Mouse (Mus musculus) heart, embryonic 15.5 days (tissue): ENCODE results near the gene Rap1gap. TPM values are rescaled to one million over a fixed set of nuclear protein-coding genes. Genes with fewer than 3 reads are reported as not detected.

Source experiments
- ATAC-seq: fragments of 200-750 bp; cut with Nextera tagmentation; replicated peaks from 2 replicates; pipeline ENCODE4 v1.8.0; 2017; ENCODE audit warnings: low read depth, moderate TSS enrichment; ENCODE audit not compliant: insufficient number of reproducible peaks, insufficient read depth, low FRiP score
- H3K27ac ChIP-seq: fragments of 300-500 bp; sonication (generic); 2 replicates; pipeline ENCODE4 v1.5.1; 2015; ENCODE audit warnings: mild to moderate bottlenecking, inconsistent platforms
- H3K27me3 ChIP-seq: fragments of 300-500 bp; sonication (generic); 2 replicates; pipeline ENCODE4 v1.6.1; 2015; ENCODE audit warnings: inconsistent platforms
- H3K36me3 ChIP-seq: fragments of 300-500 bp; sonication (generic); 2 replicates; pipeline ENCODE4 v1.6.1; 2015; ENCODE audit warnings: mild to moderate bottlenecking, inconsistent platforms
- H3K4me1 ChIP-seq: fragments of 300-500 bp; sonication (generic); replicated peaks from 2 replicates; pipeline ENCODE4 v1.6.1; 2015; ENCODE audit warnings: inconsistent platforms
- H3K4me2 ChIP-seq: fragments of 300-500 bp; sonication (generic); 2 replicates; pipeline ENCODE4 v1.6.1; 2015; ENCODE audit warnings: inconsistent platforms, mild to moderate bottlenecking, moderate library complexity
- H3K4me3 ChIP-seq: fragments of 300-500 bp; sonication (generic); 2 replicates; pipeline ENCODE4 v1.5.1; 2015; ENCODE audit warnings: mild to moderate bottlenecking, inconsistent platforms
- H3K9ac ChIP-seq: fragments of 300-500 bp; sonication (generic); 2 replicates; pipeline ENCODE4 v1.6.1; 2015; ENCODE audit warnings: mild to moderate bottlenecking, inconsistent platforms
- H3K9me3 ChIP-seq: fragments of 300-500 bp; sonication (generic); replicated peaks from 2 replicates; pipeline ENCODE4 v1.6.1; 2016; ENCODE audit warnings: inconsistent platforms
- WGBS: fragments of 180-500 bp; shearing (Covaris S2); methylation state at CpG from one replicate; pipeline ENCODE4 v1.1.7; 2015; ENCODE audit warnings: mixed read lengths; 5-methylcytosine and 5-hydroxymethylcytosine counted together
- polyA plus RNA-seq: library from polyadenylated mRNA; unstranded; fragments of >200 nt; fragmentation: Nextera tagmentation; extraction: Ambion mirVana; gene quantifications from 2 replicates; pipeline ENCODE4 v1.2.1, GENCODE M21; 2015

Rap1gap gene
- polyA plus RNA-seq, 1 experiment from 2014 or later: 5.6 TPM

DNA sequence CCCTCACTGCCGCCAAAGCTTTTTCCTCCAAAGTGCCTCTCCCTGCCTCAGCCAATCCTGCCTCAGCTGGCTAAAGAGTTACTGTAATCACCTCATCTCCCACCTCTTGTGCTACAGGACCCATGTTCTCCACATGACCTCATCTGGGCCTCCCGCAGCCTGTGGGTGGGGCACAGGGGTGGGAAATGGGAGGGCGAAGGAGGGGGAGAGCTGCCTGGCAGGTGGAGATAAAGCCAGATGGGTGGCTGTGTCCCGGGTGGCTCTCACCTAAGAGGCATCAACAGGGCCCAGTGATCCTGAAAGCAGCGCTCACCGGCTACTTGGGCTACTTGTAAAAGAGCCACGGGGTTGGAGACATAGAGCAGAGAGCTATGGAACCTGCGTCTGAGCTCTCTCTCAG, 86.8 kb downstream of the Rap1gap start:
- 33% methylated on average over 8 of the region's 8 CpGs for WGBS
- H3K9me3 ChIP-seq: no peaks in the 10 kb centered on the region
- no peak overlapping the region for H3K9ac ChIP-seq
- H3K4me2 ChIP-seq: no peak overlapping the region
- H3K4me1 ChIP-seq: peaks cover 32% of the 10 kb centered on the region
- ATAC-seq: no peak
- H3K36me3 ChIP-seq: no peaks in the 10 kb centered on the region
- no peak overlapping the region for H3K4me3 ChIP-seq
- H3K27ac ChIP-seq: no peak overlapping the region; the same call in 1 of the 2 replicates
- H3K27me3 ChIP-seq: 0 out of 2 replicates have a peak, but pooled peaks cover 6% of the 10 kb centered on the region

DNA sequence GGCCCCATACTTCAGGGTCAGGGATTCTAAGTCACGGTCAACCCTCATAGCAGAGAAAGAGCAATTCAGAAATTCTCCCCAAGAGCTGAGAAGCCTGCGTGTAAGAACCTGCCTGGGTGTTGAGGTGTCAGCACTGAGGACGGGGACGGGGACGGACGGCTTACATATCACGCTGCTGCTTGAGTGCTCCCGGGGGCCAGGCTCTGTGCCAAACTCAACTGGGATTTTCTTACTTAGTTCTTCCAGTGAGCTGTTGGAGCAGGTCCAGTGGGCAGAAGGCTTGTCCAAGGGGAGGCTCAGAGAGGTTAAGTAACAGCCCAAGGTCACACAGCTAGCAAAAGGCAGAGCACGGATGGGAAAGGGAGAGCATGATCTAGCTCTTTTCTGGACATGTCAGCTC, 87.2 kb downstream of the Rap1gap start:
- H3K27ac ChIP-seq: no peak overlapping the region; the same call in 1 of the 2 replicates

DNA sequence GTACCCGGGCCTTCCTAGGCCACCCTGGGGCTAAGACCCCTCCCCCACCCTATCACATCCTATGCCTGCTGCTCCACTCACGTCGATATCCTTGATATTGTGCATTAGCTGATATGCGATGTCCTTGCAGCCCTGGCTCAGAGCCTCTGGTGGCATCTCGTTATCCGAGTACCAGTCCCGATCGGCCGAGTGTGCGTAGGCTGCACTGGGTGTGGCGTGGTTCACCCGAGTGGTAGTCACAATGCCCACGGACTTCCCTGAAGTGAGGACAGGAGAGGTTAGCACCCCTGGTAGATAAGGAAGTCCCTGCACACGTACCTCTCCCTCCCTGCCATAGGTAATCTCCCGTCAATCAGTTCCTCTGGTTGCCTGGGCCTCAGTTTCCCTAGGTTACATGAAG, 87.9 kb downstream of the Rap1gap start:
- H3K27me3 ChIP-seq: 0 out of 2 replicates have a peak, but pooled peaks cover 6% of the 10 kb centered on the region
- H3K27ac ChIP-seq: no peak overlapping the region
- H3K4me3 ChIP-seq: no peak overlapping the region
- ATAC-seq: no peak
- no peaks in the 10 kb centered on the region for H3K36me3 ChIP-seq
- no peak overlapping the region for H3K4me2 ChIP-seq
- no peaks in the 10 kb centered on the region for H3K9me3 ChIP-seq
- 76% methylated on average over 15 of the region's 15 CpGs for WGBS
- H3K9ac ChIP-seq: no peak overlapping the region
- peaks cover 32% of the 10 kb centered on the region for H3K4me1 ChIP-seq

More for the DNA sequence above, 87.2 kb downstream of the Rap1gap start:
- Histone ChIP-seq H3K4me1 (peaks cover 32% of the 10 kb centered on the region), H3K27me3 (0 out of 2 replicates have a peak, but pooled peaks cover 6% of the 10 kb centered on the region), H3K9ac (no peak overlapping the region), H3K36me3 (no peaks in the 10 kb centered on the region), H3K4me3 (no peak overlapping the region), H3K9me3 (no peaks in the 10 kb centered on the region), H3K4me2 (no peak overlapping the region)
- WGBS: 28% methylated on average over 9 of the region's 9 CpGs
- peak; percentile 51 for ATAC-seq

DNA sequence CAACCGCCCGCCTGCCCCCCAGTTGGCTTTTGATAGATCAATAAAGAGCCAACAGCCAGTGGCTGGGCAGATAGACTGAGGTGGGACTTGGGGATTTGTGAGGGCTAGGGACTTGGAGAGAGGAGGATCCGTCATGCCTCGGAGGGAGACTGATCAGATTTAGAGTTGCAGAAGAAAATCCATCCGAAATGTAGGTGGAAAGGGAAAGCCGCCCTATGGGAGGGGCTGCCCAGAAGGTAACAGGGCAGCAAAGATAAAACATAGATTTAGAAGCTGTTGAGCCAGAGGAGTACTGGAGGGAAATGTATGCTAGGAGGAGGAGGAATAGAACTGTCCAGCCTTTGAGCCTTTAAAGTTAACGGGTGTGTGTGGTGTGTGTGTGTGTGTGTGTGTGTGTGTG, 88.7 kb downstream of the Rap1gap start:
- no peak overlapping the region for H3K4me3 ChIP-seq
- ATAC-seq: no peak
- H3K9me3 ChIP-seq: no peaks in the 10 kb centered on the region
- H3K4me2 ChIP-seq: no peak overlapping the region
- no peak overlapping the region for H3K9ac ChIP-seq
- no peaks in the 10 kb centered on the region for H3K36me3 ChIP-seq
- H3K27me3 ChIP-seq: 0 out of 2 replicates have a peak, but pooled peaks cover 6% of the 10 kb centered on the region
- no peak overlapping the region for H3K27ac ChIP-seq
- H3K4me1 ChIP-seq: peaks cover 32% of the 10 kb centered on the region
- WGBS: 83% methylated on average over 7 of the region's 7 CpGs

DNA sequence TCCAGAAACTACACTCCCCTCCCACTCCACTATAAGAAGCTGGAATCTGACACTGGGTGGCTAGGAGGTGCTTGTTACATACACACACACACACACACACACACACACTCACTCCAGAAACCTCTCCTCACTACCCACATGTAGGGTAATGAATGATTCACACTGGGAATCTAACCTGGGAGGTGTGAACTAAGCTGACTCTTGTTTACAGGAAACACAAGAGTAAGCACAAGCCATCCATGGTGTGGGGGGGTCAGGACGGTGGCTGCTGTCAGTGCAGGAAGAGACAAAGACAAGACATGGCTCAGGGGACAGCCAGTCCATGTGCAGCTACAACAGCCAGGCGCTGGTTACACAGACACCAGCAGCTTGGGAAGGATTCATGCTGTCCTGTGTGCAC, 89.9 kb downstream of the Rap1gap start:
- Histone ChIP-seq H3K9ac (no peak overlapping the region), H3K9me3 (no peaks in the 10 kb centered on the region), H3K27me3 (0 out of 2 replicates have a peak, but pooled peaks cover 3% of the 10 kb centered on the region), H3K4me3 (no peak overlapping the region), H3K4me1 (peaks cover 32% of the 10 kb centered on the region), H3K36me3 (no peaks in the 10 kb centered on the region), H3K27ac (no peak overlapping the region), H3K4me2 (no peak overlapping the region)
- WGBS: 72% methylated on average over 2 of the region's 2 CpGs
- ATAC-seq: no peak

DNA sequence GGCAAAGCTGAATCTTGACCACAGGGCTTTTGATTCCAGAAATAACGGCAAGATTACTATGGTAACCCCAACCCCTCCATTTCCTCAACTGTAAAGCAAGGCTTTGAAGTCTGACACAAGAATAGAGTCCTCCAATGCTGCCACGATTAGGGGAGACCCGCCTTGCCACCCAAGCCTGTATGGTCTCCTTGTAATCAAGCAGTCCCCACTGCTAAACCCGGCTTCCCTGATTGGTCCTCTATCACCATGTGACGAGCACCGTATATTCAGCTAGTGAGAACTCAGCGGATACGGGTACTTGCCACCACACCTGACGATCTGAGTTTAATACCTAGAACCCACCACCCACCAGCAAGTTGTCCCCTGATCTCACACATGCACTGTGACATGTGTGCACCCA, 98.4 kb downstream of the Rap1gap start:
- no peak for ATAC-seq
- Histone ChIP-seq H3K4me2 (no peak overlapping the region), H3K27ac (no peak overlapping the region), H3K4me3 (no peak overlapping the region), H3K9ac (no peak overlapping the region), H3K36me3 (no peaks in the 10 kb centered on the region), H3K9me3 (no peaks in the 10 kb centered on the region), H3K27me3 (no peaks in the 10 kb centered on the region), H3K4me1 (peaks cover 14% of the 10 kb centered on the region)
- 79% methylated on average over 9 of the region's 9 CpGs for WGBS

DNA sequence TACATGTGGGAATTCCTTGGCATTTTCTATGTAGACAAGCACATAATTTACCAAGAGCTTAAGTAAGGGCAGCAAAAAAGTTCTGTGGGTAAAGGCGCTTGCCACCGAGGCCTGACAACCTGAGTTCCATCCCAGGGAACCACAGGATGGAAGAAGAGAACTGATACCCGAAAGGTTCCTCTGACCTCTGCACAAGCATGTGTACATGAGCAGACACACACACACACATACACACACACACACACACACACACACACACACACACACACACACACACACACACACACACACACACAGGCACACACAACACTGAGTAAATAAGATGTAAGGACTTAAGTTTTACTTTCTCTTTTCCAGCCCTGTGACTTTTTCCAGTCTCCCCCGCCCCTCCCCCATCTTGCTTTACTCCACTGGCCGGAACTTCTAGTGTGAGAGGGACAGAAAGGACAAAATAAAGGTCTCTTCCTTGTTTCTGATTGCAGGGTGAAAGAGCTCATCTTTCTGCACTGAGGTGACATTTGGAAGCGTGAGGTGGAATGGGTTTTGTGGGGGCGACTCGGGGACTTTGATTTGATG, 99.5 kb downstream of the Rap1gap start:
- H3K4me1 ChIP-seq: peaks cover 16% of the 10 kb centered on the region
- 58% methylated on average over 8 of the region's 8 CpGs for WGBS
- ATAC-seq: no peak
- no peak overlapping the region for H3K27ac ChIP-seq
- H3K4me3 ChIP-seq: no peak overlapping the region
- no peaks in the 10 kb centered on the region for H3K9me3 ChIP-seq
- H3K9ac ChIP-seq: no peak overlapping the region
- no peak overlapping the region for H3K4me2 ChIP-seq
- H3K27me3 ChIP-seq: no peaks in the 10 kb centered on the region
- no peaks in the 10 kb centered on the region for H3K36me3 ChIP-seq

DNA sequence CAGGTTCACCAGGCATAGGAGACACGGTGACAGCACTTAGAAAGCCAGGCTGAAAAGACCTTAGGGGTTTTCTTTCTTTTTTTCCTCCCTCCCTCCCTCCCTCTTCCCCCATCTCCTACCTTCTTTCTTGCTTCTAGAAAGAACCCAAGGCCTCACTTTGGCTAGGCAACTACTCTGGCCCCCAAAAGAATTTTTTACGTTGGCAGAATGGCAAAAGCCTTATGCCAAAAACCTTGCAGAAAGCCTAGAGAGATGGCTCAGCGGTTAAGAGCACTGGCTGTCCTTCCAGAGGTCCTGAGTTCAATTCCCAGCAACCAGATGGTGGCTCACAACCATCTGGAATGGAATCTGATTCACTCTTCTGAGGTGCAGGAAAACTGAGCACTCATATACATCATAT, 100.1 kb downstream of the Rap1gap start:
- no peaks in the 10 kb centered on the region for H3K9me3 ChIP-seq
- no peak overlapping the region for H3K27ac ChIP-seq
- 68% methylated on average over 3 of the region's 3 CpGs for WGBS
- no peak overlapping the region for H3K9ac ChIP-seq
- no peaks in the 10 kb centered on the region for H3K27me3 ChIP-seq
- H3K4me1 ChIP-seq: peaks cover 21% of the 10 kb centered on the region
- H3K4me3 ChIP-seq: no peak overlapping the region
- no peak for ATAC-seq
- no peaks in the 10 kb centered on the region for H3K36me3 ChIP-seq
- H3K4me2 ChIP-seq: no peak overlapping the region

DNA sequence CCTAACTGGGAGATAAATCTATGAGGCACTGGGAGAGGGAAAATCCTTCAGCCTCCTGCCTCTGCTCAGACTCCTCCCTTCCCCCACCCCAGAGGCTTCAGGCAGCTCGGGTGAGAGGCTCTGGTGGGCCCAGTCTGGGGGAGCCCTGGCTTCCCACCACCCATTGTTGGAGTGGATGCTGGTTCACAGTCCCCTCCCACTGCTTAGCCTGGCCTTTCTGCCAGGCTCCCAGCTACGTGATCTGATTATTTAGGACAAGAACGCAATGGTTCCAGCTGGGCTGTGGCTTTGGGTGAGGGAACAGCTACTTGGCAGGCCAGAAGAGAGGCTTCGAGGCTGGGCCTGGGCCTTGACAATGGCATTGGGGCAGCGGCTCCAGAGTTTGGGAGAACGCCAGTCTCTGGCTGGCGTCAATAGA, 101.0 kb downstream of the Rap1gap start:
- Histone ChIP-seq H3K9ac (no peak overlapping the region), H3K27ac (no peak overlapping the region), H3K27me3 (no peaks in the 10 kb centered on the region), H3K4me2 (no peak overlapping the region), H3K9me3 (no peaks in the 10 kb centered on the region), H3K4me1 (peaks cover 27% of the 10 kb centered on the region), H3K36me3 (no peaks in the 10 kb centered on the region), H3K4me3 (no peak overlapping the region)
- WGBS: 46% methylated on average over 7 of the region's 7 CpGs
- peak; percentile 66 for ATAC-seq

DNA sequence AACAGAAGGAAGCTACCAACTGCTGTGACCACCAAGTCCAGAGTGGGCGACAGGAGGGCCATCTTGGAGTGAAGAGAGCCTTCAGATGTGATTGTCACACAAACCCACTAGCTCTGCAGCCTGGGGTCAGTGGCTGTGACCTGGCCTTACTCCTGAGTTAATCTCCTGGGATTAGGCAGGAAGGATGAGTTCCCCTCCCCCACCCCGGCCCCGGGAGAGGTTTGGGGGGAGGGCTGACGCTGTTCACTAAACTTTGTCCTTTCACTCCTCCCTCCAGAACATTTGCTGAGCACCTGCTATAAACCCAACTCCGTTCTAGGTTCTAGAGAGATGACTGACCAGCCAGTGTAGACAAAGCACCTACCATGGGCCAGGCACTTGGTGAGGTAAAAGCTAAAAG, 101.8 kb downstream of the Rap1gap start:
- H3K9me3 ChIP-seq: no peaks in the 10 kb centered on the region
- WGBS: 44% methylated on average over 5 of the region's 5 CpGs
- H3K27ac ChIP-seq: no peak overlapping the region
- H3K4me2 ChIP-seq: no peak overlapping the region
- H3K4me3 ChIP-seq: no peak overlapping the region
- peaks cover 27% of the 10 kb centered on the region for H3K4me1 ChIP-seq
- ATAC-seq: no peak
- H3K27me3 ChIP-seq: no peaks in the 10 kb centered on the region
- H3K9ac ChIP-seq: no peak overlapping the region
- H3K36me3 ChIP-seq: no peaks in the 10 kb centered on the region

DNA sequence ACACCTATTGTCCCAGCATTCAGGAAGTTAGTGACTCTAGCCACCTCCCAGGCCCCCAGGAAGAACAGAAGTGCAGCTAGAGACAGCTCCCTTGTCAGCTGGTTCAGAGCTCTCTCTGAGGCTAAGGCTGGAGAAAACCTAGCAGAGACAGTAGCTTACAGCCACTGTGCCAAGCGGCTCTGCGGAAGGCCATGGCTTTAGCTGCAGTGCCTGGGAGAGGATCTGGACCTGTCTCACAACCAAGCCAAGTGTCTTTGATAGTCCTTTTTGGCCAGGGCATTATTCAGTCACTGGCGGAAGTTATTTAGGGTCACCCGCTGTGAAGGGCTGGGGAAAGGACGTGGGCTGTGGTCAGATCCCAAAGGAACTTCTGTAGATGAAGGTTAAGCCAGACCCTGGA, 103.9 kb downstream of the Rap1gap start:
- Histone ChIP-seq H3K4me1 (peaks cover 27% of the 10 kb centered on the region), H3K27me3 (peaks cover 7% of the 10 kb centered on the region; the same call in 1 of the 2 replicates), H3K4me2 (no peak overlapping the region), H3K9me3 (no peaks in the 10 kb centered on the region), H3K36me3 (no peaks in the 10 kb centered on the region), H3K9ac (no peak overlapping the region), H3K4me3 (no peak overlapping the region), H3K27ac (no peak overlapping the region)
- no peak for ATAC-seq
- 85% methylated on average over 5 of the region's 5 CpGs for WGBS

DNA sequence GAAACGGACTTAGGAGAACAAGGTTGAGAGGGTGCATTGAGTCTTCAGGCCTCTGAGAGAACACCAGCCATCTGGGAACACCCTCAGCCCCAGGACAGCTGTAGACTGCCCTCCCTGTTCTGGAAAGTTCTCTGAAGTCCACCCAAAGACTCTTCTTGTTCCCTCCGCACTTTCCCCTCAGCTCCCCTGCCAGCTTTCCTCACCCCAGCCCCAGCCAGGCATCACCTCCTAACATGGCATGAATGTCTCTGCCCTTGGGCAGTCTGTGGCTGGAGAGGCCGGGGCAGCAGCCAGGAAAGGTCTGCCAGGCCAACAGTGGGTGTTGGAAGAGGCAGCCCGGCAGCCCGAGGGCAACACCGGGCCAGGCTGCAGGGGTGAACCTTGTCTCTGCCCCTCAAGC, 104.3 kb downstream of the Rap1gap start:
- H3K27ac ChIP-seq: no peak overlapping the region
- H3K4me1 ChIP-seq: peaks cover 27% of the 10 kb centered on the region
- WGBS: 74% methylated on average over 6 of the region's 6 CpGs

More for the DNA sequence above, 104.3 kb downstream of the Rap1gap start:
- Histone ChIP-seq H3K9me3 (no peaks in the 10 kb centered on the region), H3K27me3 (peaks cover 7% of the 10 kb centered on the region; the same call in 1 of the 2 replicates), H3K4me3 (no peak overlapping the region), H3K9ac (no peak overlapping the region), H3K36me3 (no peaks in the 10 kb centered on the region), H3K4me2 (no peak overlapping the region)
- ATAC-seq: no peak
